Comparison of ENCODE assay signal across 20 mouse cellular contexts in genomic region chr6:33842901-33843300, GRCm38 (mm10).
DNase-seq lines count a peak whose midpoint lies in the region; TF ChIP-seq lines count a peak whose summit lies in the region.
"Had no signal": no experiment of that assay in that cellular context is flagged by ENCODE, and none has a peak within 500 bp of the region (broad histone marks: within the 10 kb centered on the region; RNA-seq: fewer than 3 reads in every experiment).

No protein-coding gene starts in this region.

- H3K4me3 ChIP-seq in gastrocnemius, adult 2 months = no peak overlapping the region
- H3K4me3 ChIP-seq: embryonic facial prominence, embryonic 10.5 days; embryonic facial prominence, embryonic 12.5 days; forebrain, embryonic 13.5 days; forebrain, embryonic 15.5 days had no signal

- TF ChIP-seq CTCF in gastrocnemius, adult 2 months (IDR thresholded peaks at IDR 0.05) = no peak

- intact Hi-C loops in gastrocnemius, adult 2 months (cut with DNase I) = loop anchor here (10.0 kb wide), 1 partner anchor 1408 kb away; no protein-coding TSS in a partner anchor

- DNase-seq in gastrocnemius, adult 2 months = no peak
- no peak for DNase-seq in gastrocnemius, postnatal 25 days
- peak; percentile 32 for DNase-seq in Muller cell, postnatal 12 days (ENCODE audit: inconsistent ontology term)
- peak; percentile 79 for DNase-seq in retina, embryonic 14.5 days (ENCODE audit: low spot score)
- no peak for DNase-seq in spleen, postnatal 36 days (ENCODE audit: low spot score in 2 of 2)
- no peak for DNase-seq in lung, postnatal 10 days
- no peak for DNase-seq in heart, adult 9 months (ENCODE audit: low spot score in 2 of 2)
- DNase-seq: adrenal gland, adult 2 months; adrenal gland, postnatal 10 days; adrenal gland, postnatal 25 days; cerebellum, adult 11-12 months; cerebellum, adult 2 months; cerebellum, adult 9-10 months; cerebellum, postnatal 10 days; cerebellum, postnatal 25 days; forebrain, postnatal 0 days had no signal

- peak overlapping the region; percentile 64 for H3K27ac ChIP-seq in gastrocnemius, adult 2 months
- H3K27ac ChIP-seq: embryonic facial prominence, embryonic 10.5 days; embryonic facial prominence, embryonic 12.5 days; forebrain, embryonic 13.5 days; forebrain, embryonic 15.5 days had no signal

Comparison
In these comparisons a context has a peak if more than half of its experiments do, and no peak if none do; other contexts are left out.
1. DNase-seq: peak in Muller cell, postnatal 12 days (single experiment) and retina, embryonic 14.5 days (single experiment); none in gastrocnemius, adult 2 months (single experiment), gastrocnemius, postnatal 25 days (single experiment), spleen, postnatal 36 days (0 of 2), lung, postnatal 10 days (single experiment) and heart, adult 9 months (0 of 2).